ENCODE assay signal across 8 mouse cellular contexts in genomic region chrX:103067107-103067506, GRCm38 (mm10).
DNase-seq lines count a peak whose midpoint lies in the region; ATAC-seq lines count a peak whose summit lies in the region.
"Not testable (repeated sequence)": the region's sequence is repeated elsewhere in the genome, so short reads cannot be mapped to it uniquely, and the experiment has no call there.

No protein-coding gene starts in this region.

- not testable (repeated sequence) for H3K36me3 ChIP-seq in embryonic facial prominence, embryonic 14.5 days (ENCODE audit: control insufficient read depth, insufficient read depth, low read length); forebrain, embryonic 16.5 days (ENCODE audit: control insufficient read depth, insufficient read depth); hindbrain, embryonic 11.5 days (ENCODE audit: control insufficient read depth, insufficient read depth, low read length); intestine, embryonic 14.5 days (ENCODE audit: control insufficient read depth, insufficient read depth, low read length); kidney, embryonic 16.5 days (ENCODE audit: insufficient read depth, low read length); midbrain, embryonic 16.5 days (ENCODE audit: control insufficient read depth, insufficient read depth, low read length); neural tube, embryonic 15.5 days

- not testable (repeated sequence) for H3K4me1 ChIP-seq in embryonic facial prominence, embryonic 14.5 days (ENCODE audit: control insufficient read depth, insufficient read depth, low read length); forebrain, embryonic 16.5 days (replicated peaks; ENCODE audit: control insufficient read depth, insufficient read depth, low read length); hindbrain, embryonic 11.5 days (replicated peaks; ENCODE audit: control insufficient read depth, insufficient read depth, low read length); intestine, embryonic 14.5 days (replicated peaks; ENCODE audit: control insufficient read depth, insufficient read depth, low read length); kidney, embryonic 16.5 days (ENCODE audit: insufficient read depth, low read length); midbrain, embryonic 16.5 days (ENCODE audit: control insufficient read depth, insufficient read depth, low read length); neural tube, embryonic 15.5 days

- peak; percentile 31; the same call in 1 of the 2 replicates for ATAC-seq in embryonic facial prominence, embryonic 14.5 days (ENCODE audit: low read depth)
- ATAC-seq in forebrain, embryonic 16.5 days: peak; percentile 10; the same call in 1 of the 2 replicates
- ATAC-seq in hindbrain, embryonic 11.5 days (ENCODE audit: low FRiP score): peak; percentile 51
- ATAC-seq in intestine, embryonic 14.5 days (replicated peaks; ENCODE audit: low FRiP score, low TSS enrichment, low read depth): peak; percentile 40; the same call in 1 of the 2 replicates
- ATAC-seq in kidney, embryonic 16.5 days (ENCODE audit: low FRiP score, low TSS enrichment): peak; percentile 27; the same call in 1 of the 2 replicates
- 0 out of 2 replicates have a peak, but pooled peaks have one; percentile 17 for ATAC-seq in megakaryocyte progenitor cell, adult 5-6 weeks (replicated peaks; ENCODE audit: poor library complexity)
- ATAC-seq in midbrain, embryonic 16.5 days: 0 out of 2 replicates have a peak, but pooled peaks have one; percentile 1
- peak; percentile 12; the same call in 1 of the 2 replicates for ATAC-seq in neural tube, embryonic 15.5 days (ENCODE audit: low FRiP score)

- not testable (repeated sequence) for H3K27me3 ChIP-seq in embryonic facial prominence, embryonic 14.5 days (replicated peaks; ENCODE audit: control insufficient read depth, insufficient read depth, low read length); forebrain, embryonic 16.5 days (replicated peaks; ENCODE audit: control insufficient read depth, insufficient read depth, low read length); hindbrain, embryonic 11.5 days (ENCODE audit: control insufficient read depth, insufficient read depth, low read length); intestine, embryonic 14.5 days (replicated peaks; ENCODE audit: control insufficient read depth, insufficient read depth, low read length); kidney, embryonic 16.5 days (ENCODE audit: insufficient read depth, low read length); midbrain, embryonic 16.5 days (ENCODE audit: control insufficient read depth, insufficient read depth, low read depth, low read length); neural tube, embryonic 15.5 days (replicated peaks)

- H3K4me3 ChIP-seq in embryonic facial prominence, embryonic 14.5 days (ENCODE audit: low read depth, low read length); forebrain, embryonic 16.5 days (replicated peaks; ENCODE audit: low read length); hindbrain, embryonic 11.5 days (ENCODE audit: low read depth, low read length); intestine, embryonic 14.5 days (ENCODE audit: low read depth, low read length); kidney, embryonic 16.5 days (ENCODE audit: low read length); midbrain, embryonic 16.5 days (ENCODE audit: low read depth, low read length); neural tube, embryonic 15.5 days (replicated peaks): not testable (repeated sequence)

- WGBS in embryonic facial prominence, embryonic 14.5 days: no CpG with 5 or more reads among the region's 45 CpGs
- no CpG with 5 or more reads among the region's 45 CpGs for WGBS in forebrain, embryonic 16.5 days
- whole genome bisulfite sequencing in hindbrain, embryonic 11.5 days: no CpG with 5 or more reads among the region's 45 CpGs
- no CpG with 5 or more reads among the region's 45 CpGs for WGBS in intestine, embryonic 14.5 days
- WGBS in kidney, embryonic 16.5 days: no CpG with 5 or more reads among the region's 45 CpGs
- no CpG with 5 or more reads among the region's 45 CpGs for WGBS in midbrain, embryonic 16.5 days
- no CpG with 5 or more reads among the region's 45 CpGs for WGBS in neural tube, embryonic 15.5 days

- H3K9ac ChIP-seq in embryonic facial prominence, embryonic 14.5 days (ENCODE audit: low read depth, low read length); forebrain, embryonic 16.5 days (replicated peaks; ENCODE audit: low read depth, low read length); hindbrain, embryonic 11.5 days (ENCODE audit: low read depth, low read length); intestine, embryonic 14.5 days (ENCODE audit: low read length); kidney, embryonic 16.5 days (replicated peaks; ENCODE audit: low read length); midbrain, embryonic 16.5 days (ENCODE audit: low read depth, low read length); neural tube, embryonic 15.5 days (replicated peaks): not testable (repeated sequence)

- H3K4me2 ChIP-seq in embryonic facial prominence, embryonic 14.5 days (ENCODE audit: low read depth, low read length); forebrain, embryonic 16.5 days (ENCODE audit: low read length); hindbrain, embryonic 11.5 days (replicated peaks; ENCODE audit: low read depth, low read length); intestine, embryonic 14.5 days (ENCODE audit: low read length); kidney, embryonic 16.5 days (replicated peaks; ENCODE audit: low read depth, low read length); midbrain, embryonic 16.5 days (ENCODE audit: low read length); neural tube, embryonic 15.5 days: not testable (repeated sequence)

- DNase-seq in embryonic facial prominence, embryonic 14.5 days (ENCODE audit: low spot score); hindbrain, embryonic 11.5 days (ENCODE audit: low spot score); intestine, embryonic 14.5 days (ENCODE audit: low spot score): not testable (repeated sequence)

- not testable (repeated sequence) for H3K27ac ChIP-seq in embryonic facial prominence, embryonic 14.5 days (replicated peaks; ENCODE audit: low read depth, low read length); forebrain, embryonic 16.5 days (ENCODE audit: low read length); hindbrain, embryonic 11.5 days (ENCODE audit: low read depth, low read length); intestine, embryonic 14.5 days (ENCODE audit: low read depth); kidney, embryonic 16.5 days (ENCODE audit: low read length); midbrain, embryonic 16.5 days (ENCODE audit: low read length); neural tube, embryonic 15.5 days (replicated peaks)

- H3K9me3 ChIP-seq in embryonic facial prominence, embryonic 14.5 days (ENCODE audit: control insufficient read depth, low read length); forebrain, embryonic 16.5 days (ENCODE audit: control insufficient read depth, low read length); hindbrain, embryonic 11.5 days (ENCODE audit: control insufficient read depth, low read length); intestine, embryonic 14.5 days (ENCODE audit: control insufficient read depth, low read length); kidney, embryonic 16.5 days (ENCODE audit: low read length); midbrain, embryonic 16.5 days (replicated peaks; ENCODE audit: control insufficient read depth, low read length, poor library complexity, severe bottlenecking); neural tube, embryonic 15.5 days (replicated peaks): not testable (repeated sequence)

Comparison
In these comparisons a context has a peak if more than half of its experiments do, and no peak if none do; other contexts are left out.
1. ATAC-seq: peak in every context shown above with its lines; median percentile 51 in hindbrain, embryonic 11.5 days; 40 in intestine, embryonic 14.5 days; 31 in embryonic facial prominence, embryonic 14.5 days; 27 in kidney, embryonic 16.5 days; 17 in megakaryocyte progenitor cell, adult 5-6 weeks; 12 in neural tube, embryonic 15.5 days; 10 in forebrain, embryonic 16.5 days; 1 in midbrain, embryonic 16.5 days.